Mouse (Mus musculus) intestine, postnatal 0 days (tissue): ENCODE measurements at regions not wholly inside any gene's neighbourhood (a gene's known extent, or its start where the extent isn't known, plus 50 kb on each side); places are given as distances from the start of the nearest gene placed in this dataset.
"Not testable (repeated sequence)": the region's sequence is repeated elsewhere in the genome, so short reads cannot be mapped to it uniquely, and the experiment has no call there.

Source experiments
- ATAC-seq: fragments of 200-750 bp; cut with Nextera tagmentation; 2 replicates; pipeline ENCODE4 v1.8.0; 2017; ENCODE audit warnings: mild to moderate bottlenecking, moderate TSS enrichment, moderate library complexity
- H3K27ac ChIP-seq: fragments of 300-500 bp; sonication (generic); 2 replicates; pipeline ENCODE4 v1.5.1; 2014; ENCODE audit warnings: mild to moderate bottlenecking, low read depth, low read length, moderate library complexity
- H3K27me3 ChIP-seq: fragments of 300-500 bp; sonication (generic); replicated peaks from 2 replicates; pipeline ENCODE4 v1.6.1; 2014; ENCODE audit warnings: low read length, mixed read lengths; ENCODE audit not compliant: control insufficient read depth, insufficient read depth
- H3K36me3 ChIP-seq: fragments of 300-500 bp; sonication (generic); 2 replicates; pipeline ENCODE4 v1.6.1; 2014; ENCODE audit warnings: mild to moderate bottlenecking, moderate library complexity; ENCODE audit not compliant: control insufficient read depth, insufficient read depth
- H3K4me1 ChIP-seq: fragments of 300-500 bp; sonication (generic); replicated peaks from 2 replicates; pipeline ENCODE4 v1.6.1; 2014; ENCODE audit warnings: antibody characterized with exemption, low read length, mixed read lengths; ENCODE audit not compliant: control insufficient read depth, insufficient read depth
- H3K4me2 ChIP-seq: fragments of 300-500 bp; sonication (generic); replicated peaks from 2 replicates; pipeline ENCODE4 v1.6.1; 2014; ENCODE audit warnings: low read depth, mild to moderate bottlenecking, moderate library complexity
- H3K4me3 ChIP-seq: fragments of 300-500 bp; sonication (generic); 2 replicates; pipeline ENCODE4 v1.5.1; 2014; ENCODE audit warnings: low read depth, low read length
- H3K9ac ChIP-seq: fragments of 300-500 bp; sonication (generic); 2 replicates; pipeline ENCODE4 v1.6.1; 2014; ENCODE audit warnings: mild to moderate bottlenecking, low read depth, low read length
- H3K9me3 ChIP-seq: fragments of 300-500 bp; sonication (generic); 2 replicates; pipeline ENCODE4 v1.6.1; 2016; ENCODE audit warnings: mixed run types; ENCODE audit not compliant: control insufficient read depth
- CTCF ChIP-seq: sonication (generic); IDR thresholded peaks from 2 replicates; pipeline ENCODE4 v1.5.1; 2016; ENCODE audit warnings: low read depth, mild to moderate bottlenecking, control low read depth, antibody characterized with exemption, moderate library complexity
- WGBS: fragments of 180-500 bp; shearing (Covaris S2); extraction: QIAGEN DNeasy Blood & Tissue Kit; methylation state at CpG from one replicate; pipeline ENCODE4 v1.1.7; 2014; 5-methylcytosine and 5-hydroxymethylcytosine counted together

- H3K27me3 ChIP-seq, H3K4me3 ChIP-seq, H3K36me3 ChIP-seq, ATAC-seq, H3K27ac ChIP-seq, H3K9ac ChIP-seq, H3K4me1 ChIP-seq, H3K4me2 ChIP-seq, H3K9me3 ChIP-seq: not testable (repeated sequence)
- 76% methylated on average over 10 of the region's 12 CpGs for WGBS
- TF ChIP-seq CTCF = peak; percentile 35
Observed at GRCm38 (mm10) chrX:35683332-35683731, 205.3 kb upstream of the Dock11 start.
